Mouse (Mus musculus) spleen, adult 12 weeks (tissue): Measurements from ENCODE around the gene Wwp2.

ENCODE experiments used
- DNase-seq: peaks from one replicate; pipeline ENCODE4 v3.0.0; 2022; ENCODE audit warnings: low spot score

The Wwp2 gene

DNA sequence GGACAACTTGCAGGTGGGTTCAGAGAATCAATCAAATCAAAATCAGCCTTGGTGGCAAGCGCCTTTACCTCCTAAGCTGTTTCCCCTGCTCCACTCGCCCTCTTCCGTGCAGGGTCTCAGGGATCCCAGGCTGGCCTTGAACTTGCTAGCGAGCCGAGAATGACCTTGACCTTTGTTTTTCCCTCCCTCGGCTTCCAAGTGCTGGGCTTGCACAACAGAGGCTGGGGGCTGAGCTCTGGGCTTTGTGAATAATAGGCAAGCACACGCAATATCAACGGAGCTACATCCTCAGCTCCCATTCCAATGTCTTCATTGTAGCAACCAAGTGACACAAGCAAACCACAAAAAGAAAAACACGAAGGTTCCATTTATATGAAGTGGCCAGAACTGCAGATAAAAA is 126.0 kb downstream of the Wwp2 start:
- no peak for DNase-seq

DNA sequence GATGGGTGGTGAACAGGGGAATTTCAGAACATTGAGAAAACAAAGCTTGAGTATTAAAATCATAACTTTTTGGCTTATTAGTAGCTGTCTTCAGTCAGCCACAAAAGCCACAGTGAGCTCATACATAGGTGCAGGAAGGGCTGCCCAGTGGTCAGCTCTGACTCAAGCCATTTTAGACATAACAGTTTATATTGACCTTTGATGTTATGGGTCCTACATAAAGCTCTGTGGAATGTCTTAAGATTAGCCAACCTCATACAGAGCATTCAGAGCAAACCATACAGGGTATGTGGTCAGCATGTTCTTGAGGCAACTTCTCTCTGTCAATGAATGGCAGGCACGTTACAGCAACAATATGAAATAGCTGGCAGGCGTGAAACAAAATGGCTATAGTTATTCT is 134.9 kb downstream of the Wwp2 start:
- DNase-seq: no peak

DNA sequence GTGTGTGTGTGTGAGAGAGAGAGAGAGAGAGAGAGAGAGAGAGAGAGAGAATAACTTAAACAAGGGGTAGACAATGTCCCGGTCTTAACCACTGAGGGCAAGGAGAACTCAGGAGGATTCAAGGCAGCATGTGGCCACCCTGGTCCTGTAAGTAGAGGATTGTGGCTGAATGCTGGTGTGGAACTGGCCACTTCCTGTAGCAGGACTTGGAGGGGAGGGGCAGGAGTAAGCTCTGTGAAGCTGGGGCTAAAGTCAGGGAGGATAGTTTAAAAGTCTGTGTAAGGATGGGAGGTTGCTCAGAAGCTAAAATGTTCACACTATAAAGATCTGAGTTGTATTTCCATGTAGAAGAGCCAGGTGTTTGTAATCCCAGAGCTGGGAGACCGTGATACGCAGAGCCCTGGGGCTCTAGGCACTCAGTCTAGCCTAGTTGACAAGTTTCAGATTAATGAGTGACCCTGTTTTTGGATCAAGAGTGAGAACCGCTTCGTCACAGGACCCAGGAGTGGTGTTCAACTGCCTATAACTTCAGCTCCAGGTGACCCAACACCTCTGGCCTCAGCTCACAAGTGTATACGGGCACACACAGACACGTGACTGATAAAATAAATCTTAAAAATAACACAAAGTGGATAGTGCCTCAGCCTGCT is 135.4 kb downstream of the Wwp2 start:
- no peak for DNase-seq

DNA sequence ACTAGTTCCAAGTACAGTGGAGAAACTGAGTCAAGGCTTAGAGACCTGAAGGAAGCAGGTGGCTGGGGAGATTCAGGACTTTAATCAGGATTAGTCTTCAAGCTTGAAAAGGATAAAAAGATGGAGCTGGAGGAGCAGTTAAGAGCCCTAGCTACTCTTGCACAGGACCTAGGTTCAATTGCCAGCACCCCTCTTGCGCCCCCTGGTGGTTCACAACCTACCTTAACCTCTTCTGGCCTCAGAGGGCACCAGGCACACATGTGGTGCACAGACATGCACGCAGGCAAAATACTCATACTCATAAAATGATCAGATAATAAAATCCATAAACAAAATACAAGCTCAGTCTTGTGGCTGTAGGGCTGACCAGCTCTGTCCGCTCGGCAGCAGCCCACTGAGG is 136.3 kb downstream of the Wwp2 start:
- DNase-seq: peak; percentile 65

DNA sequence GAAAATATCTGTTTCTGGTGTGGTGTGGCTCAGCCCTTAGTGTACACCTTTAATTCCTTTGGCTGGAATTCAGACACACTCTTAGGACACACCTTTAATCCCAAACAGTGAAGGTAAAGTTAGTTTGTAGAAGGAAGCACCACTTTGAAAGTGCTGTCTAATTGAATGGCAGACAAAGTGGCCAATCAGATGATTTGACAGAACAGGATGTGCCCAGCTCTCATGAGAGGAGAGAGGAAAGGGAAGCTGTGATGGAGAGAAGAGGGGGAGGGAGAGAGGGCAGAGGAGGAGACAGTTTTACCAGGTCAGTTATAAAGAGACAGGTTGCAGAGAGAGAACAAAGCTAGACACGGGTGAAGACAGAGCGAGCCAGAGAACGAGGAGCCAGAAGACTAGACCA is 138.6 kb downstream of the Wwp2 start:
- DNase-seq: no peak

DNA sequence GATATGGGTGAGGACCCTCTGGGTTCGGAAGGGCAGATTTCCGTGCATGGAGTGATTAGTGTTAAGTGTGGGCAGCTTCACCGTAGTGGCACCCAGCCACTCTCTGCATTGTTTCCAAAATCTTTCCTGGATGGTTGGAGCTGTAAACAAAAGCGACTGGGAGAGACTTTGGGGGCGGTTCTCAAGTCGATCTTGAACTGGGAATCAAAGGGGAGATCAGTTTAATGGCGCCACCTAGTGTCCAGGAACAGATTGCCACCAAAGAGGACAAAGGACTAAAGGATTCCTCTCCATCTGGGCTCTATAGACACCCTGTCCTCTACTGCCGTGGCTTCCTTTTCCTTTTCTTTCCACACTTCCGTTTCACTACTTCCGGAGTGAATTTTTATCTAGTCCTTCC is 140.5 kb downstream of the Wwp2 start:
- peak; percentile 63 for DNase-seq

DNA sequence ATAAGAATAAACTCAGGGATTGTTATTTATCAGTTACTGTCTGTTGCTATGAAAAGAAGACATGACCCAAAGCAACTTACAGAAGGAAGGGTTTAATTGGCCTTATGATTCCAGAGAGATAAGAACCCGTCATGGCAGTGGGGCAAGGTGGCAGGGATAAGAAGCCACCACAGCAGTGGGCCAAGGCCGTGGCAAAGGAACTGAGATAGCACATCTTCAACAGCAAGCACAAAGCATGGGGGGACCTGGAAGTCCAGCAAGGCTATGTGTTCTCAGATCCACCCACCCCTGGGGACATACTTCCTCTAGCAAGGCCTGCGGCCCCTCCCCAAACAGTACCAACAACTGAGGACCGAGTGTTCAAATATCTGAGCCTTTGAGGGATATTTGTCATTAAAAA is 141.5 kb downstream of the Wwp2 start:
- no peak for DNase-seq

DNA sequence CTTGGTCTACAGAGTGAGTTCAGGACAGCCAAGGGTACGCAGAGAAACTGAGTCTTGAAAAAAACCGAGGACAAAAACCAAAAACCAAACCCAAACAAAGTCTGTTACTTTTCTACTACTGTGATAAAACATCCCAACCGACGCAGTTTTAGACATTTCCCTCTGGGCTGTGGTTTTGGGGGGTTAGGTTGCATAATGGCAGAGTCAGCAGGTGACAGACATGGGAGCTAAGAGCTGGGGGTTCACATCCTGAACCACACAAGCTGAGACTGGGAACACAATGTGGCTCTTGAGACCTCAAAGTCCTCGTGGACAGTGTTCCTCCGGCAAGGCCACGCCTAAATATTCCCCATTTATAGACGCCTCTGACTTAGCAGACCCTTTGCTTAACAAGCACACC is 142.0 kb downstream of the Wwp2 start:
- no peak for DNase-seq

DNA sequence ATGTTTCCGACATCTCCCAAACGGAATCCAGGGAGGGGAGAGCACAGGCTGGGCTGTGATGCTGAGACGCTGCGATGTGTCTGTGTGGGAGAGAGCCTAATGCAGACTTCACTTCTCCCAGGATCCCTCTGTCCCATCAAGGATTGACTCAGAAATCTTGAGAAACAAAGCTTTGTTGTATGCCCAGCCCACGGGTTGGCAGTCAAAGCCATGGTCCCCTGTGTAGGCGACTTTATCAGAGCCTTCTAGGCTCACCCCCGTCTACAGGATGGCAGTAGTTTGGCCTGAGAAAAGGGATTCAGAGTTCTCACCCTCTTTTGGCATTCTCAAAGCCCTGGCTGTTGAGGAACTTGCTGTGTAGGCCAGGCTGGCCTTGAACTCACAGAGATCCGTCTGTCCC is 142.4 kb downstream of the Wwp2 start:
- DNase-seq: no peak

DNA sequence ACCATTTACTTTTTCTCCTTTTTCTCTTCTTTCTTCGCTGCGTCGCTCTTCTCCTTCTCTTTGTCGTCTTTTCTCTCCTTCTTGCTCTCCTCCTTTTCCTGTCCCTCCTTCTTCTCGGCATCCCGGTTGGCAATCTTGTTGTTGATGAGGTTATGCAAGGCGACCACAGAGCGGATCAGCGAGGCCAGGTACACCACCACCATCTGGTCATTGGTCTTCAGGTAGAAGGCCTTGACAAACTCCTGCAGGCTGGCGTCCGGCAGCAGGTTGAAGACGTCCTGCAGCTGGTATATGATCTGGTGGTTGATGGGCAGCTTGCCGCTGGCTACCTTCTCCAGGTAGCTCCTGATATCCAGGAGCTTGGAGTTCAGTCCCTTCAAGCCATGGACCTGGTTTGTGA is 144.7 kb downstream of the Wwp2 start:
- no peak for DNase-seq

DNA sequence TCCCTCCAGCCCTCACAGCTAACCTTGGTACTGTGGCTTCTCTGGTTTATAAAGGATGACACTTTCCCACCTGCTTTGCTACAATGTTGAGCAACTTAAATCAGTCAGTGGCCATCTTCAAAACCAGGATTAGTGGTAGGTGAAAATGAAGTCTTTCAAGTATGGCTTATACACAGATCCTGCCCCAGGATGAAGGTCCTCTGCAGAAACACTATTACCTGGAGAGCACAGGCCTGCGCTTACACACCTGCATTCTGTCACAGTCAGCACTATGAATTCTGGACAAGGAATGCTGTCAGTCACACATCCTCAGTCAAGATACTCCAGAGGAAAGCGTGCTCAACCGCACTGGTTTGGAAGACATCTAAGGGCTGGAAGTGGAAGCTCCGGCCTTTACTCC is 145.4 kb downstream of the Wwp2 start:
- no peak for DNase-seq

DNA sequence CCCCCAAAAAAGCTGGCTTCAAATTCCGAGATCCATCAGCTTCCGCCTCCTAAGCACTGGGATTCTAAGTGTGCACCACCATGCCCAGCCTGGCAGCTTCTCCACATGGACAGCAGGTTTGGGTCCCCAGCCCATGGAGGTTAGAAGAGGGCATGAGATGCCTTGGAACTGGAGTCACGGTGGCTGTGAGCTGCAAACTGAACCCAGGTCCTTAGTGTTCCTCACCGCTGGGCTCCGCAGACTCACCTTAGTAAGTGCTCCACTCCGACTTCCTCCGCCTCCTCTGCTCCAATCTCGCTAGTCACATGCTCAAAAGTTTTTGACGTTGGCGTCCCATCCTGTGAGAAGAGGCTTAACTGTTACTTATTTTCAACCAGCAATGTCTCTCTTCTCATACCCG is 146.0 kb downstream of the Wwp2 start:
- no peak for DNase-seq

DNA sequence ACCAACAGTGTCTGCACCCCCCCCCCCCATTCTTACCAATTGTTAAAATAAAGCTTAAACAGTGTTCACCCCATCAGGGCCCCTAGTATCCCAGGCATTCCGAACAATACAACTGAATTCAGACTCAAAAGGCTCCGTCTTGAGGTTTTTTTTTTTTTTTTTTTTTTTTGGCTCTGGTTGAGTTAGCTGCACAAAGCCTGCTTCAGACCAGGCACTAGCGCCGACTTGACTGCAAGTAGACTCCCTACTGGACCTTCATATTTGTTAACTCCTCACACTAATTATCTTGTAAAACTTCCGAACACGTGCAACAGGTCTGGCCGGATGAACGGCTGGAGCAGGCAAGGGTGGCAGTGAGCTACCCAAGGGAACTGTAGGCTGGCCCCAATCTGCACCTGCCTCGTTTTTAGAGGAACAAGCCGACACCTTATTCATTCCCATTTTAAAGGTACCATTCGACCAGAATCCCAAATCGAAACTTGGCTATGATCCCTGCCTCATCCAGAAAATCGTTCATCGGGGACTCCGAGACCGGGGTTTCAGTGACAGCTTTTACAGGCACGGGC is 151.3 kb downstream of the Wwp2 start:
- no peak for DNase-seq

DNA sequence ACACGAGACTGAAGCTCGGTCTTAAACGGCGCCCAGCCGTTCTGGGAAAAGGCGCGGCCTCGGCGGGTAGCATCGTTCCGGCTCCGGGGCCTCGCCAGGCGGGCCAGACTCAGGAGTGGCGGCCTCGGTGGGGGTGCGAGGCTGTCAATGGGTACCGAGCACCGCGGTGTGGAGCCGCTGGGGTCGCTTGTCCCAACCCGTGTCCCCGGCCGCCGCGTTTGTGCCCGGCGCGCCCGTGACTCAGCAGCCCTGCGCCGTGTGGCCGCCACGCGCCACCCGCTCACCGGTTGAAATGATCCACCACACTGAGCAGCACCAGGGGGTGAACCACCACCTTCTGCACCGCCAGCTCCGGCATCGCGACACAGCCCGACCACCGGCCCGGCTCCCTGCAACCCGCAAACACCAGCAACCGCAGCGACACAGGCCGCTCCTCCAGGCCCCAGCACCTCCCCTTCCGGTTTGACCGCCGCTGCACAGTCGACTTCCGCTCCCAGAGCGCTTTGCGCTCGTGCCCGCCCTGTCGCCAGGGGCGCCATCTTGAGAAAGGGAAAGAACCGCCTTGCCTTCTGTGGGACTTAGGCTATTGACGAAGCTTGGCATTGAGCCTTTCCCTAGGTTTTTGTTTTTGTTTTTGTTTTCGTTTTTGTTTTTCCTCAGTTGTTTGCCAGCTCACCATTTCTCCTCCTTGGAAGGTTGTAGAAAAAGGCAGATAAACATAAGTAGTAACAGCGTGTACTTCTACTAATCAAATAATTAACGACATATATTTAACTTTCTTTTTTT is 152.0 kb downstream of the Wwp2 start, which contains the start of gene Psmd7:
TSS of gene Psmd7 (minus strand) at position 470 of the 786 bp plus-strand sequence.
- peak; percentile 92 for DNase-seq

DNA sequence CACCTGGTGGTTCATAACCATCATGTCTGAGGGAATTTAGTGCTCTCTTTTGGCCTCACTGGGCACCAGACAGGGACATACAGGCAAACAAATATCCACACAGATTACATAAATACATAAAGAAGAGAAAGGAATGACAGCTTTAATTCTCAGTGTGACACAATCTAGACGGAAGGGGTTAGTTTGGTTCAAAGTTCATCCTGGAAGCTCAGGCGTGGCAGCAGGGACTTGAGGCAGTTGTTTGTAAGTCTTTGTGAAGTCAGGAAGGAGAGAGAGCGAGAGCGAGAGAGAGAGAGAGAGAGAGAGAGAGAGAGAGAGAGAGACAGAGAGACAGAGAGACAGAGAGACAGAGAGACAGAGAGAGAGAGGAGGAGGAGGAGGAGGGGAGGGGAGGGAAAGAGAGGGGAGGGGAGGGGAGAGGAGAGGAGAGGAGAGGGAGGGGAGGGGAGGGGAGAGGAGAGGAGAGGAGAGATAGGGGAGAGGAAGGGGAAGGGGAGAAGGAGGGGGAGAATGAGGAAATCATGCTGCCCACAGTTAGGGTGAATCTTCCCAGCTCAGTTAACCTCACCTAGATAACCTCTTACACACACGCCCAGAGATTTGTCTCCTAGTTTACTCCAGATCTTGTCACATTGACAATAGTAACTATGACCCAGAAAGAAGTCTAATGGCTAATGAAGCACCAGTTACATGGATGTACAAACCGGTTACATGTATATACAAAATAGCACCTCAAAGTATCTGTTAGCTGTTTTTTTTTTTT is 158.0 kb downstream of the Wwp2 start:
- no peak for DNase-seq

DNA sequence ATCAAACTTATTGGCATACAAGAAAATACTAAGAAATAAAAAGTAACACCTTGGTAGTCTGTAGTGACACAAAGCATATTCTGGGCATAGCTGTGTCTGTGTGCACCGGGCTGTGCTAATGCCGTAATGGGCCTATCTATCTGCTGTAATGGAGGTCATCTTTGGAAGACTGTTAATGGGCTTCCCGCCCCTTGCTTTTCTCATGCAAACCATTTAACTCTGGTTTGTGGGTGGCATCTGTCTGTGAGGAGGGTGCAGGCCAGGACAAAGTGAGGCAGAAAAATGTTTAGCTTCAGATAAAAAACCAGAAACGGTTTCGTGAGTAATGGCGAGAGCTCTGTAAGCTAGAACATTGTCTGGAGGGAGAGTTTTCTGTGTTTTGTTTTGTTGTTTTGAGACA is 158.7 kb downstream of the Wwp2 start:
- no peak for DNase-seq

DNA sequence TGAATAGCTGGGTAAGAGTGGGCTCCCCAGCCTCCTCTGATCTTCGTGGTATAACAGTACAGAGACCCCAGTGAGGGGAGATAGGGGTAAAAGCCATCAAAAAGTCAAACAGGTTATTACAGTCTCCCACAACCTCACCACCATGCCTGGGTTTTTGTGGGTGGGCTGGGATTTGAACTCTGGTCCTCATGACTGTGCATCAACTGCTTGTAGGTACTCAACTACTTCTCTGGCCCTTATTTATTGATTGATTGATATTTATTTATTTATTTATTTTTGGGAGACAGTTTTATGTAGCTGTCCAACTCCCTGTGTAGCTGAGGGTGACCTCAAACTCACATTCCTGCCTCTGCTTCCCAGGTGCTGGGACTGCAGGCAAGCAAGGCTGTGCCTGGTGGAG is 161.6 kb downstream of the Wwp2 start:
- no peak for DNase-seq

DNA sequence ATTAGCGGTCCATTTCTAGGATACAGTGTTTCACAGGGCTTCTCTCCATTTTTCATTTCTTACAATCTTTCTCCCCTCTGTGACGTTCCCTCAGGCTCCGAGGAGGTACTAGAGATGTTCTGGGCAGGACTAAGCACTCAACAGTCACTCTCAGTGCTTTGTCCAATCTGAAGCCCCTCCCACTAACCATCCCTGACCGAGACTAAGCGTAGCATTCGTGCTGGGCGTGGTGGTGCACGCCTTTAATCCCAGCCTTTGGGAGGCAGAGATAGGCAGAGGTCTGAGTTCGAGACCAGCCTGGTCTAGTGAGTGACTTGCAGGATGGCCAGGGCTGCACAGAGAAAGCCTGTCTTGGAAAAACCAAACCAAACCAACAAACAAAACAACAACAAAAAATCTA is 163.5 kb downstream of the Wwp2 start:
- no peak for DNase-seq

DNA sequence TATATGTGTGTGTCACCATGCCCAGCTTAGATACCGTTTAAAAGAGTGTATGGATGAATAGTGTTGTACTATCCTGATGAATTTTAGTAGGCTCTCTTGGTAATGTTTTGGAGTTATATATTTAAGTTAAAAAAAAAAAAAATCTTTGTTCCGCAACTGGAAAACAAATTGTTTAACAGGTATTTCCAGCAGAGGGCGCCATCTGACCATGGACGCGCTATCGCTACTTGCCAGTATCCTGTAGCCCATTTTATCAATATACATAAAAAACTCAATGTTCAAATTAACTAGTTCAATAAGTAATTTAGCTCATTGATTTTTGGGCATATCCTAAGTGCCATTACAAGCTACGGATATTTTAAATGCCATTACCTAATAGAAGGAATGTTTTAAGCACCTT is 166.9 kb downstream of the Wwp2 start:
- no peak for DNase-seq
